Mouse (Mus musculus): ENCODE measurements around the gene Gm20547. TPM values are rescaled to one million over a fixed set of nuclear protein-coding genes. Genes with fewer than 3 reads are reported as not detected.
A peak's percentile ranks its signal among the peaks of the same experiment; 100 is the strongest.
"Not testable (repeated sequence)": the region's sequence is repeated elsewhere in the genome, so short reads cannot be mapped to it uniquely, and the experiment has no call there.

Gene Gm20547
- total and polyA plus RNA-seq, 2 experiments: 0.09 TPM; not detected in 1

GRCm38 (mm10) chr17:34838785-34839184, 43.1 kb downstream of the Gm20547 start:
- H3K27ac ChIP-seq (replicated peaks; ENCODE audit: insufficient read depth, low read depth, low read length): no peak overlapping the region
- H3K36me3 ChIP-seq (ENCODE audit: control insufficient read depth, insufficient read depth, low read length): peaks cover 10% of the 10 kb centered on the region
- DNase-seq (ENCODE audit: extremely low read depth, low read depth, low spot score): no peak
- WGBS: 90% methylated on average over 7 of the region's 7 CpGs
- peaks cover 12% of the 10 kb centered on the region for H3K4me1 ChIP-seq (ENCODE audit: control insufficient read depth, insufficient read depth, low read length)
- no peaks in the 10 kb centered on the region for H3K27me3 ChIP-seq (ENCODE audit: control insufficient read depth, insufficient read depth, low read length)
- H3K79me2 ChIP-seq (ENCODE audit: control insufficient read depth, insufficient read depth, low read length): peaks cover 5% of the 10 kb centered on the region
- H3K9ac ChIP-seq (ENCODE audit: low read depth, low read length): no peak overlapping the region
- no peak for TF ChIP-seq POLR2A (IDR thresholded peaks at IDR 0.05; ENCODE audit: extremely low read depth, insufficient read depth, low read length)
- TF ChIP-seq CTCF (IDR thresholded peaks at IDR 0.05; ENCODE audit: low read depth, low read length): no peak
- no peak overlapping the region for H3K4me3 ChIP-seq (ENCODE audit: insufficient read depth, low read depth, low read length)

GRCm38 (mm10) chr17:34837464-34838324, 44.1 kb downstream of the Gm20547 start:
- H3K36me3 ChIP-seq (ENCODE audit: control insufficient read depth, insufficient read depth, low read length): peaks cover 2% of the 10 kb centered on the region; the same call in 1 of the 2 replicates
- no peak for TF ChIP-seq CTCF (IDR thresholded peaks at IDR 0.05; ENCODE audit: low read depth, low read length)
- no peak for TF ChIP-seq POLR2A (IDR thresholded peaks at IDR 0.05; ENCODE audit: extremely low read depth, insufficient read depth, low read length)
- peak overlapping the region; percentile 71 for H3K4me3 ChIP-seq (ENCODE audit: insufficient read depth, low read depth, low read length)
- peak overlapping the region; percentile 45 for H3K27ac ChIP-seq (replicated peaks; ENCODE audit: insufficient read depth, low read depth, low read length)
- H3K4me1 ChIP-seq (ENCODE audit: control insufficient read depth, insufficient read depth, low read length): peaks cover 12% of the 10 kb centered on the region
- H3K79me2 ChIP-seq (ENCODE audit: control insufficient read depth, insufficient read depth, low read length): peaks cover 5% of the 10 kb centered on the region
- DNase-seq (ENCODE audit: extremely low read depth, low read depth, low spot score): no peak
- peak overlapping the region; percentile 68 for H3K9ac ChIP-seq (ENCODE audit: low read depth, low read length)
- 31% methylated on average over 43 of the region's 43 CpGs for WGBS
- no peaks in the 10 kb centered on the region for H3K27me3 ChIP-seq (ENCODE audit: control insufficient read depth, insufficient read depth, low read length)

- peaks cover 12% of the 10 kb centered on the region for H3K4me1 ChIP-seq (ENCODE audit: control insufficient read depth, insufficient read depth, low read length)
- WGBS: under 1% methylated on average over 40 of the region's 40 CpGs
- peaks cover 5% of the 10 kb centered on the region; the same call in 1 of the 2 replicates for H3K36me3 ChIP-seq (ENCODE audit: control insufficient read depth, insufficient read depth, low read length)
These were observed 45.0 kb downstream of the Gm20547 start, which contains the start of the genes Stk19 and Dxo for GRCm38 (mm10) chr17:34836856-34837221. TSS of gene Stk19 (minus strand) at chr17:34836945. TSS of gene Dxo (plus strand) at chr17:34837019.

GRCm38 (mm10) chr17:34836155-34836855, 45.5 kb downstream of the Gm20547 start:
- WGBS: 3% methylated on average over 48 of the region's 48 CpGs
- Histone ChIP-seq H3K79me2 (ENCODE audit: control insufficient read depth, insufficient read depth, low read length) (peaks cover 5% of the 10 kb centered on the region), H3K9ac (ENCODE audit: low read depth, low read length) (peak overlapping the region; percentile 67), H3K27me3 (ENCODE audit: control insufficient read depth, insufficient read depth, low read length) (no peaks in the 10 kb centered on the region), H3K4me3 (ENCODE audit: insufficient read depth, low read depth, low read length) (peak overlapping the region; percentile 71), H3K4me1 (ENCODE audit: control insufficient read depth, insufficient read depth, low read length) (peaks cover 12% of the 10 kb centered on the region), H3K27ac (replicated peaks; ENCODE audit: insufficient read depth, low read depth, low read length) (peak overlapping the region; percentile 58), H3K36me3 (ENCODE audit: control insufficient read depth, insufficient read depth, low read length) (peaks cover 7% of the 10 kb centered on the region; the same call in 1 of the 2 replicates)
- TF ChIP-seq CTCF (IDR thresholded peaks at IDR 0.05; ENCODE audit: low read depth, low read length) (no peak), POLR2A (IDR thresholded peaks at IDR 0.05; ENCODE audit: extremely low read depth, insufficient read depth, low read length) (no peak)
- no peak for DNase-seq (ENCODE audit: extremely low read depth, low read depth, low spot score)

More at GRCm38 (mm10) chr17:34836856-34837221, 45.0 kb downstream of the Gm20547 start, which contains the start of the genes Stk19 and Dxo:
- peak; percentile 82 for DNase-seq (ENCODE audit: extremely low read depth, low read depth, low spot score)
- H3K9ac ChIP-seq (ENCODE audit: low read depth, low read length): peak within 1 kb of the TSS; percentile 68
- H3K79me2 ChIP-seq (ENCODE audit: control insufficient read depth, insufficient read depth, low read length): peaks cover 5% of the 10 kb centered on the region
- H3K4me3 ChIP-seq (ENCODE audit: insufficient read depth, low read depth, low read length): peak within 1 kb of the TSS; percentile 71
- no peaks in the 10 kb centered on the region for H3K27me3 ChIP-seq (ENCODE audit: control insufficient read depth, insufficient read depth, low read length)
- TF ChIP-seq POLR2A (IDR thresholded peaks at IDR 0.05; ENCODE audit: extremely low read depth, insufficient read depth, low read length) (peak; percentile 60; the same call in 1 of the 2 replicates), CTCF (IDR thresholded peaks at IDR 0.05; ENCODE audit: low read depth, low read length) (no peak)
- peak within 1 kb of the TSS; percentile 58 for H3K27ac ChIP-seq (replicated peaks; ENCODE audit: insufficient read depth, low read depth, low read length)

- 0 out of 2 replicates have a peak overlapping the region, but pooled peaks have one; percentile 51 for H3K27ac ChIP-seq (replicated peaks; ENCODE audit: insufficient read depth, low read depth, low read length)
- 50% methylated on average over 1 of the region's 1 CpGs for WGBS
- not testable (repeated sequence) for H3K27me3 ChIP-seq (ENCODE audit: control insufficient read depth, insufficient read depth, low read length); H3K4me1 ChIP-seq (ENCODE audit: control insufficient read depth, insufficient read depth, low read length); H3K79me2 ChIP-seq (ENCODE audit: control insufficient read depth, insufficient read depth, low read length); H3K4me3 ChIP-seq (ENCODE audit: insufficient read depth, low read depth, low read length); H3K9ac ChIP-seq (ENCODE audit: low read depth, low read length)
- H3K36me3 ChIP-seq (ENCODE audit: control insufficient read depth, insufficient read depth, low read length): peaks cover 42% of the 10 kb centered on the region
- DNase-seq (ENCODE audit: extremely low read depth, low read depth, low spot score): peak; percentile 55
These were observed 51.1 kb downstream of the Gm20547 start for GRCm38 (mm10) chr17:34830776-34831175.
